Mouse (Mus musculus) megakaryocyte-erythroid progenitor cell, adult 5-6 weeks (primary cell): ENCODE results near the gene Olfr63. TPM values are rescaled to one million over a fixed set of nuclear protein-coding genes. Genes with fewer than 3 reads are reported as not detected.
"Not testable (repeated sequence)": the region's sequence is repeated elsewhere in the genome, so short reads cannot be mapped to it uniquely, and the experiment has no call there.

Experiments
- ATAC-seq: replicated peaks from 2 replicates; pipeline ENCODE4 v1.8.0; 2016; ENCODE audit warnings: mild to moderate bottlenecking, inconsistent platforms; ENCODE audit not compliant: severe bottlenecking, poor library complexity, low FRiP score, low TSS enrichment
- total RNA-seq, 2 experiments: library from RNA; stranded (forward) in 1 of 2; stranded (reverse) in 1 of 2; fragments of 200-1000, 215-1000 nt in 1 of 2; fragments of >200 nt in 1 of 2; fragmentation: Nextera tagmentation in 1 of 2; gene quantifications; 2 replicates each; pipeline ENCODE4 v1.2.3; 2014 to 2017

The Olfr63 gene
- total RNA-seq (2014; fragmentation: Nextera tagmentation) (0.12 TPM in 1 of 2 replicates, not detected in the other), total RNA-seq (2017) (not detected in 2 replicates)

GRCm38 (mm10) chr17:33264376-33264775 is at the start of gene Olfr63:
Gene Olfr63, plus strand, starts transcription at chr17:33264676.
- ATAC-seq = no peak

GRCm38 (mm10) chr17:33221590-33221989 is 42.9 kb upstream of the Olfr63 start, which contains the start of gene Olfr1564:
Gene Olfr1564, minus strand, starts transcription at chr17:33221690.
- no peak for ATAC-seq

- ATAC-seq = not testable (repeated sequence)
Measured at GRCm38 (mm10) chr17:33236646-33237045, 27.8 kb upstream of the Olfr63 start.

GRCm38 (mm10) chr17:33254530-33255318 is 9.8 kb upstream of the Olfr63 start, which contains the start of gene Zfp955a:
Gene Zfp955a, minus strand, starts transcription at chr17:33255145.
- ATAC-seq = peak; percentile 100

GRCm38 (mm10) chr17:33255319-33255657 is 9.2 kb upstream of the Olfr63 start:
- not testable (repeated sequence) for ATAC-seq

- ATAC-seq = no peak
Measured at GRCm38 (mm10) chr17:33268907-33269306, 4.4 kb downstream of the Olfr63 start.

- peak; percentile 100 for ATAC-seq
Measured at GRCm38 (mm10) chr17:33289039-33289875, 24.8 kb downstream of the Olfr63 start, which contains the start of gene Zfp955b. Gene Zfp955b, plus strand, starts transcription at chr17:33289544.

- not testable (repeated sequence) for ATAC-seq
Measured at GRCm38 (mm10) chr17:33289876-33290149, 25.3 kb downstream of the Olfr63 start.

Other genes with a start within 250 kb of the Olfr63 start
- 6.6 and 12.2 TPM in 2 replicates for gene Zfp763, start 231.3 kb upstream of the Olfr63 start, total RNA-seq (2014; fragmentation: Nextera tagmentation)
- 8.0 and 14.3 TPM in 2 replicates for gene Zfp763, start 231.3 kb upstream of the Olfr63 start, total RNA-seq (2017)
- not detected in 2 replicates for gene 4921501E09Rik, start 196.6 kb upstream of the Olfr63 start, total RNA-seq (2014; fragmentation: Nextera tagmentation)
- not detected in 2 replicates for gene 4921501E09Rik, start 196.6 kb upstream of the Olfr63 start, total RNA-seq (2017)
- 3.7 and 5.2 TPM in 2 replicates for gene Zfp563, start 175.4 kb upstream of the Olfr63 start, total RNA-seq (2014; fragmentation: Nextera tagmentation)
- 3.9 and 6.8 TPM in 2 replicates for gene Zfp563, start 175.4 kb upstream of the Olfr63 start, total RNA-seq (2017)
- gene Morc2b, start 125.0 kb upstream of the Olfr63 start, total RNA-seq (2014; fragmentation: Nextera tagmentation) = not detected in 2 replicates
- not detected in 2 replicates for gene Morc2b, start 125.0 kb upstream of the Olfr63 start, total RNA-seq (2017)
- gene Olfr55, start 96.2 kb upstream of the Olfr63 start, total RNA-seq (2014; fragmentation: Nextera tagmentation) = not detected in 2 replicates
- gene Olfr55, start 96.2 kb upstream of the Olfr63 start, total RNA-seq (2017) = not detected in 2 replicates
- not detected in 2 replicates for gene Olfr239, start 73.4 kb upstream of the Olfr63 start, total RNA-seq (2014; fragmentation: Nextera tagmentation)
- gene Olfr239, start 73.4 kb upstream of the Olfr63 start, total RNA-seq (2017) = not detected in 2 replicates
- not detected in 2 replicates for gene Olfr1564, start 43.0 kb upstream of the Olfr63 start, total RNA-seq (2014; fragmentation: Nextera tagmentation)
- not detected in 2 replicates for gene Olfr1564, start 43.0 kb upstream of the Olfr63 start, total RNA-seq (2017)
- gene Zfp955a, start 9.5 kb upstream of the Olfr63 start, total RNA-seq (2014; fragmentation: Nextera tagmentation) = 9.4 and 13.1 TPM in 2 replicates
- gene Zfp955a, start 9.5 kb upstream of the Olfr63 start, total RNA-seq (2017) = 10.8 and 18.6 TPM in 2 replicates
- 5.7 and 6.9 TPM in 2 replicates for gene Zfp955b, start 24.9 kb downstream of the Olfr63 start, total RNA-seq (2014; fragmentation: Nextera tagmentation)
- 6.9 and 11.9 TPM in 2 replicates for gene Zfp955b, start 24.9 kb downstream of the Olfr63 start, total RNA-seq (2017)
- gene Zfp81, start 94.2 kb downstream of the Olfr63 start, total RNA-seq (2014; fragmentation: Nextera tagmentation) = 14.1 and 15.4 TPM in 2 replicates
- gene Zfp81, start 94.2 kb downstream of the Olfr63 start, total RNA-seq (2017) = 13.4 and 24.3 TPM in 2 replicates
- gene Zfp101, start 130.0 kb downstream of the Olfr63 start, total RNA-seq (2014; fragmentation: Nextera tagmentation) = 21.7 and 34.5 TPM in 2 replicates
- gene Zfp101, start 130.0 kb downstream of the Olfr63 start, total RNA-seq (2017) = 20.5 and 37.3 TPM in 2 replicates
- gene Actl9, start 168.2 kb downstream of the Olfr63 start, total RNA-seq (2014; fragmentation: Nextera tagmentation) = not detected in 2 replicates
- gene Actl9, start 168.2 kb downstream of the Olfr63 start, total RNA-seq (2017) = not detected in 2 replicates